Mouse (Mus musculus) retina, adult 2 months (tissue): Measurements from ENCODE around the gene Pih1d2.
"Not testable (repeated sequence)": the region's sequence is repeated elsewhere in the genome, so short reads cannot be mapped to it uniquely, and the experiment has no call there.

Source experiments
- DNase-seq: peaks from one replicate; pipeline ENCODE4 v3.0.0-alpha.2; 2012; ENCODE audit warnings: low read depth, low spot score

Gene Pih1d2

GRCm38 (mm10) chr9:50617794-50618330, 741 bp downstream of the Pih1d2 start:
- no peak for DNase-seq

- DNase-seq: not testable (repeated sequence)
These were observed 13.8 kb downstream of the Pih1d2 start for GRCm38 (mm10) chr9:50630903-50631302.

DNA sequence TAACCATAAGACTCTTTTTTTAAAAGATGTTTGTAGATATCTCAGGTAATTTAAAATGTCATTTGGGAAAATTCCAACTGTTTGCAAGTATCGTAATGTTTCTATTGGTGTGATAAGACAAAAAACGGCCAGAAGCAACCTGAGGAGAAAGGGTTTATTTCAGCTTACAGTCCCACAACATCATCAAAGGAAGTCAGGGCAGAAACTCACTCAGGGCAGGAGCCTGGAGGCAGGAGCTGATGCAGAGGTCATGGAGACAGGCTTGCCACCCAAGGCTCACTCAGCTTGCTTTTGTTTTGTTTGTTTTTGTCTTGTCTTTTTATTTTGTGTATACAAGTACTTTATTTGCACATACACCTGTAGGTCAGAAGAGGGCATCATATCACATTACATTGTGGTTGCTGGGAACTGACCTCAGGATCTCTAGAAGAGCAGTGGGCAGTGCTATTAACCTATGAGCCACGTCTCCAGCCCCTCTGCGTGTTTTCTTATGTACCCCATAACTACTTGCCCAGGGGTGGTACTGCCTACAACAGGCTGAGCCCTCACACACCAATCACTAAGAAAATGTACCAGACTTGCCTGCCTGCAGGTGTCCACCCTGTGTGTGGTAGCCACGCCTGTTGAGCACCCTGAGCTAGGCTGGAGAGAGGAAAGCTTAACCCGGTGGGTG, 15.0 kb downstream of the Pih1d2 start:
- no peak for DNase-seq

GRCm38 (mm10) chr9:50633059-50633458, 15.9 kb downstream of the Pih1d2 start:
- no peak for DNase-seq

- no peak for DNase-seq
These were observed 17.1 kb downstream of the Pih1d2 start for GRCm38 (mm10) chr9:50634270-50634669.

GRCm38 (mm10) chr9:50646826-50647370, 29.8 kb downstream of the Pih1d2 start:
- DNase-seq: no peak

DNA sequence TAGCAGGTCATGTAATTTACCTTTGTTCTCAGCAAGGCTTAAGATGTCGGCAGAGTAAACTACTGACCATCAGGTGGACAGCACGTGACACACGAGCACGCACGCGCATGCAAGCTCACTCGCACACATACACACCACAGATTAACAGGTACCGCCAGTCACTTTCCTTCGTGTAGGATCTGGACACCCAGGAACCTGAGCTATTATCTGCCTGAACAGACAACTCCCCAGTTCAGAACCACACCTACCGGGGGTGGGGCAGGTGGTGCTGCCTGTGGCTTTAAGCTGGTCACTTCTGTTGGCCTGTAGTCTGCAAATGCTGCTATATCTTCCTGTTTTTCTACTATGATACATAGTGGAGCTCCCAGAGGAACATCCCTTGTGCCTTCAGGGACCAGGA, 33.4 kb downstream of the Pih1d2 start:
- DNase-seq: no peak

DNA sequence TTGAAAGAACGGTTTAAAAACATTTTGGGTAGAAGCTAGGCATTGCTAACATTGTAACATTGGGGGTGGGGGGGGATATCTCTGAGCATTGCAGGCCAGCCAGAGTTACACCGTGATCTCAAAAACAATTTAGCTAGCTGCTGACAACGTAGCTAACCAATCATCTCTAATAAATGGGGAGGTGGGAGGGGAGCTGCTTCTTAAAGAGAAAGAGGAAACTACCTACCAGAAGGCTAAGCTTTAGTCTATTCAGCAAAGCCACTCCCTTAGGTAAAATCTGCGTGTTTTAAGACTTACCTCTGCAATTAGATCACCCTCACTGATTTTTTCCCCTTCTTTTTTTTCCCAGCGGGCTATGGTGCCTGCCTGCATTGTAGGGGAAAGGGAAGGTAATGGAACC, 41.3 kb downstream of the Pih1d2 start:
- no peak for DNase-seq

DNA sequence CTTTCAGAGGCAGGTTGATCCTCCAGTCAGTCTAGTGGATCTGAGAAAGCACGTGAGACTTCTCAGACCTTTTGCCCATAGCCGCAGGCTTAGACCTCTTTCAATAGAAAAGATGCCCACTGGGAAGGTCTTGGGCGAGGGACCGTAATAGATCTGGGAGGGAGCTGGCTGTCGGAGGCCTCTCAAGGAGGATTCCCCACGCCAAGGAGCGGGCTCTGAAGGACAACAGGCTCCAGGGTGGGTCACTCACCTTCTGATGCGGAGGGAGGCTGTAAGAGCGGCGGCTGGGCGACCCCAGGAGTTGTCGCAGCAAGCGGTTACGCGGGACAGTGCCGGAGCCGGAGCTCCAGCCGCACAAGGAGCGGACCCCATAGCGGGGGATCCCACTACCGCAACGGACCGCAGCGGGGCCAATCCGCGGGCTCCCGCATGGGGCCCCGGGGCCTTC, 41.8 kb downstream of the Pih1d2 start:
- no peak for DNase-seq

GRCm38 (mm10) chr9:50659392-50660217, 42.5 kb downstream of the Pih1d2 start, which contains the start of gene Dlat:
Gene Dlat (minus strand): TSS chr9:50659780.
- DNase-seq: peak; percentile 74

DNA sequence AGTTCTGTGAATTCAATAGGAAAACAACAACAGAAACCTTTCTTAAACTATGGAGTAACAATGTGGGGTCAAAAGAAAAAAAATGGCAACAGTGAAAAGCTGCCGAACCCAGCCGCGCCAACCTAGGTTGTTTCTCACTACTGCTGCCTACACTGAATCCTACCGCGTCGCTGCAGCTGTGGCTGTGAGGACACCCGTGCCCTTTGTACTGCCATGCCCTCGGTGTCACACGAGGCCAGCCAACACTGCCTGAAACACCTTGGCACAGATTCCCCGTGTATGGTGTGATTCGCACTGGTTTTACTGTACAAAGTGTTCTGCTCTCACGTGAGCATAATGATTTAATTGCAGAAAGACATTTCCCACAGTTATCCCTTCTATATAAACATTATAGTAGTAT, 43.3 kb downstream of the Pih1d2 start:
- no peak for DNase-seq

- DNase-seq: no peak
These were observed 47.7 kb downstream of the Pih1d2 start for GRCm38 (mm10) chr9:50664826-50665225.

- no peak for DNase-seq
These were observed 49.3 kb downstream of the Pih1d2 start for GRCm38 (mm10) chr9:50666442-50666841.

- DNase-seq: no peak
These were observed 50.7 kb downstream of the Pih1d2 start for GRCm38 (mm10) chr9:50667579-50668498.

DNA sequence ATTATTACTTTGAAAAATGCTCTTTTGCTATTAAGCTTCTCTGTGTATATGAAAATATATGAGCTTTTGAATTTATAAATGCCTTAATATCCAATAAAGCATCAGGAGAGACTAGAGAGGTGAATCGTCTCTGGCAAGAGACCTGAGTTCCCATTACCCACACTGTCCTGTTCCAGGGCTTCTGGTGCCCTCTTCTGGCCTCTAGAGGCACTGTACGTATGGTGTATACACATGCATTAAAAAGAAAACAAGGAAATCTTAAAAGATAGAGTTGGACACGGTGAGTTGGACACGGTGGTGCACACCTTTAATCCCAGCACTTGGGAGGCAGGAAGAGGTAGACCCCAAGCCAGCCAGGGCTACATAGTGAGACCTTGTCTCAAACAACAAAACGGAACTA, 53.6 kb downstream of the Pih1d2 start:
- DNase-seq: no peak
